9 mouse cellular contexts compared by ENCODE assay signal in genomic region chr13:52535542-52535941, GRCm38 (mm10). TPM values are rescaled to one million over a fixed set of nuclear protein-coding genes. Genes with fewer than 3 reads are reported as not detected.
A peak's percentile ranks its signal among the peaks of the same experiment; 100 is the strongest.
DNase-seq lines count a peak whose midpoint lies in the region; ATAC-seq and TF ChIP-seq lines count a peak whose summit lies in the region.
"Had no signal": no experiment of that assay in that cellular context is flagged by ENCODE, and none has a peak within 500 bp of the region (broad histone marks: within the 10 kb centered on the region; RNA-seq: fewer than 3 reads in every experiment).

No protein-coding gene starts in this region.

- H3K79me2 ChIP-seq in C2C12 (ENCODE audit: control insufficient read depth, insufficient read depth) = no peaks in the 10 kb centered on the region

- no peaks in the 10 kb centered on the region for H3K79me3 ChIP-seq in C2C12 (ENCODE audit: low read depth)

- H3K4me3 ChIP-seq in heart, embryonic 12.5 days = no peak overlapping the region
- no peak overlapping the region for H3K4me3 ChIP-seq in C2C12 (ENCODE audit: insufficient read depth, poor library complexity, severe bottlenecking)
- H3K4me3 ChIP-seq in bone marrow, adult 2 months (replicated peaks; ENCODE audit: control insufficient read depth, low read depth, low read length) = no peak overlapping the region
- H3K4me3 ChIP-seq in embryonic facial prominence, embryonic 14.5 days (ENCODE audit: low read depth, low read length) = no peak overlapping the region
- no peak overlapping the region for H3K4me3 ChIP-seq in midbrain, embryonic 13.5 days (replicated peaks)
- H3K4me3 ChIP-seq in stomach, postnatal 0 days (ENCODE audit: low read depth, low read length) = no peak overlapping the region
- H3K4me3 ChIP-seq: limb, embryonic 13.5 days had no signal

- peak; percentile 18 for TF ChIP-seq CTCF in C2C12 (IDR thresholded peaks at IDR 0.05; ENCODE audit: control insufficient read depth, insufficient read depth, insufficient read length)
- peak; percentile 71 for TF ChIP-seq CTCF in bone marrow, adult 2 months (IDR thresholded peaks at IDR 0.05; ENCODE audit: control insufficient read depth, insufficient read depth, low read length)
- peak; percentile 84 for TF ChIP-seq CTCF in stomach, postnatal 0 days (IDR thresholded peaks at IDR 0.05; ENCODE audit: low read depth)

- H3K4me1 ChIP-seq in heart, embryonic 12.5 days (replicated peaks) = peaks cover 14% of the 10 kb centered on the region
- peaks cover 11% of the 10 kb centered on the region for H3K4me1 ChIP-seq in bone marrow, adult 2 months (ENCODE audit: control insufficient read depth, insufficient read depth, low read length)
- H3K4me1 ChIP-seq in embryonic facial prominence, embryonic 14.5 days (ENCODE audit: control insufficient read depth, insufficient read depth, low read length) = no peaks in the 10 kb centered on the region
- H3K4me1 ChIP-seq in midbrain, embryonic 13.5 days (replicated peaks) = peaks cover under 1% of the 10 kb centered on the region; the same call in 1 of the 2 replicates
- H3K4me1 ChIP-seq in stomach, postnatal 0 days (replicated peaks; ENCODE audit: control insufficient read depth, insufficient read depth) = no peaks in the 10 kb centered on the region
- H3K4me1 ChIP-seq: limb, embryonic 13.5 days had no signal

- WGBS in heart, embryonic 12.5 days = 5% methylated on average over 4 of the region's 4 CpGs
- WGBS in bone marrow, adult 2 months = 7% methylated on average over 4 of the region's 4 CpGs
- 9% methylated on average over 4 of the region's 4 CpGs for WGBS in embryonic facial prominence, embryonic 14.5 days
- 7% methylated on average over 4 of the region's 4 CpGs for WGBS in midbrain, embryonic 13.5 days
- 4% methylated on average over 4 of the region's 4 CpGs for WGBS in stomach, postnatal 0 days

- H3K4me2 ChIP-seq in heart, embryonic 12.5 days = no peak overlapping the region
- no peak overlapping the region for H3K4me2 ChIP-seq in embryonic facial prominence, embryonic 14.5 days (ENCODE audit: low read depth, low read length)
- H3K4me2 ChIP-seq in midbrain, embryonic 13.5 days (replicated peaks) = no peak overlapping the region
- H3K4me2 ChIP-seq in stomach, postnatal 0 days (replicated peaks; ENCODE audit: low read depth) = no peak overlapping the region
- H3K4me2 ChIP-seq: limb, embryonic 13.5 days had no signal

- H3K9ac ChIP-seq in heart, embryonic 12.5 days = no peak overlapping the region
- H3K9ac ChIP-seq in embryonic facial prominence, embryonic 14.5 days (ENCODE audit: low read depth, low read length) = no peak overlapping the region
- no peak overlapping the region for H3K9ac ChIP-seq in midbrain, embryonic 13.5 days (replicated peaks)
- H3K9ac ChIP-seq in stomach, postnatal 0 days (ENCODE audit: low read length) = no peak overlapping the region
- H3K9ac ChIP-seq: limb, embryonic 13.5 days had no signal

- TF ChIP-seq POLR2A in bone marrow, adult 2 months (IDR thresholded peaks at IDR 0.05; ENCODE audit: borderline replicate concordance, control insufficient read depth, low read depth, low read length) = no peak

- peak; percentile 41 to 83 for DNase-seq in heart, adult 18-20 months
- DNase-seq in embryonic facial prominence, embryonic 14.5 days (ENCODE audit: low spot score) = peak; percentile 84
- peak; percentile 51 to 87 for DNase-seq in kidney, postnatal 36 days
- DNase-seq in stomach, postnatal 0 days (ENCODE audit: low spot score) = peak; percentile 74

- no peaks in the 10 kb centered on the region for H3K27me3 ChIP-seq in heart, embryonic 12.5 days (replicated peaks)
- H3K27me3 ChIP-seq in C2C12 (ENCODE audit: control insufficient read depth, insufficient read depth, insufficient read length) = no peaks in the 10 kb centered on the region
- peaks cover under 1% of the 10 kb centered on the region; the same call in 1 of the 2 replicates for H3K27me3 ChIP-seq in embryonic facial prominence, embryonic 14.5 days (replicated peaks; ENCODE audit: control insufficient read depth, insufficient read depth, low read length)
- peaks cover 8% of the 10 kb centered on the region; the same call in 1 of the 2 replicates for H3K27me3 ChIP-seq in midbrain, embryonic 13.5 days
- no peaks in the 10 kb centered on the region for H3K27me3 ChIP-seq in stomach, postnatal 0 days (ENCODE audit: control insufficient read depth, insufficient read depth, low read length)

- no peak for ATAC-seq in heart, embryonic 12.5 days (ENCODE audit: insufficient number of reproducible peaks, low FRiP score)
- peak; percentile 53; the same call in 1 of the 2 replicates for ATAC-seq in embryonic facial prominence, embryonic 14.5 days (ENCODE audit: low read depth)
- ATAC-seq in midbrain, embryonic 13.5 days = 0 out of 2 replicates have a peak, but pooled peaks have one; percentile 10
- ATAC-seq in stomach, postnatal 0 days (ENCODE audit: low FRiP score, low TSS enrichment) = no peak

- H3ac ChIP-seq in C2C12 (ENCODE audit: control insufficient read depth, insufficient read length, low read depth) = no peak overlapping the region

- no peak for TF ChIP-seq EP300 in stomach, postnatal 0 days (optimal IDR thresholded peaks at IDR 0.05)

- H3K27ac ChIP-seq in heart, embryonic 12.5 days (ENCODE audit: poor library complexity, severe bottlenecking) = no peak overlapping the region
- H3K27ac ChIP-seq in bone marrow, adult 2 months (ENCODE audit: control insufficient read depth, insufficient read depth, low read depth, low read length, poor library complexity) = no peak overlapping the region
- no peak overlapping the region for H3K27ac ChIP-seq in embryonic facial prominence, embryonic 14.5 days (replicated peaks; ENCODE audit: low read depth, low read length)
- H3K27ac ChIP-seq in midbrain, embryonic 13.5 days = no peak overlapping the region
- no peak overlapping the region for H3K27ac ChIP-seq in stomach, postnatal 0 days (replicated peaks)
- H3K27ac ChIP-seq: limb, embryonic 13.5 days had no signal

- peaks cover 4% of the 10 kb centered on the region; the same call in 1 of the 2 replicates for H3K9me3 ChIP-seq in heart, embryonic 12.5 days (replicated peaks)
- no peaks in the 10 kb centered on the region for H3K9me3 ChIP-seq in embryonic facial prominence, embryonic 14.5 days (ENCODE audit: control insufficient read depth, low read length)
- H3K9me3 ChIP-seq in midbrain, embryonic 13.5 days = no peaks in the 10 kb centered on the region
- no peaks in the 10 kb centered on the region for H3K9me3 ChIP-seq in stomach, postnatal 0 days (ENCODE audit: control insufficient read depth, low read length)
- H3K9me3 ChIP-seq: limb, embryonic 13.5 days had no signal

- no peaks in the 10 kb centered on the region for H3K36me3 ChIP-seq in heart, embryonic 12.5 days
- H3K36me3 ChIP-seq in C2C12 (ENCODE audit: control insufficient read depth, insufficient read depth) = no peaks in the 10 kb centered on the region
- no peaks in the 10 kb centered on the region for H3K36me3 ChIP-seq in embryonic facial prominence, embryonic 14.5 days (ENCODE audit: control insufficient read depth, insufficient read depth, low read length)
- H3K36me3 ChIP-seq in midbrain, embryonic 13.5 days = no peaks in the 10 kb centered on the region
- no peaks in the 10 kb centered on the region for H3K36me3 ChIP-seq in stomach, postnatal 0 days (ENCODE audit: control insufficient read depth, insufficient read depth, low read length)
- H3K36me3 ChIP-seq: limb, embryonic 13.5 days had no signal

TF ChIP-seq in C2C12, 6 proteins besides CTCF, POLR2A, EP300 and RAD21:
- TF ChIP-seq CEBPB (IDR thresholded peaks at IDR 0.05; ENCODE audit: low read depth) (no peak), MYOD1 (IDR thresholded peaks at IDR 0.05; ENCODE audit: control insufficient read depth, insufficient read length, low read depth) (no peak), MYOG (IDR thresholded peaks at IDR 0.05; ENCODE audit: control insufficient read depth, extremely low read depth, insufficient read length) (no peak), FOSL1 (IDR thresholded peaks at IDR 0.05; ENCODE audit: insufficient read depth, low read length, poor library complexity, severe bottlenecking) (no peak), USF1 (IDR thresholded peaks at IDR 0.05; ENCODE audit: low read depth) (no peak), MAX (IDR thresholded peaks at IDR 0.05) (no peak)

RNA-seq across cellular contexts. Expression of gene Diras2, which starts 4.5 kb away (rescaled TPM):
- under 1 TPM; 0.25 to 0.39 TPM for total RNA-seq in heart, adult 18-20 months (2021)
- polyA plus RNA-seq in heart, embryonic 12.5 days (2016; fragmentation: Nextera tagmentation; extraction: Ambion mirVana) = 1.3 and 1.6 TPM in 2 replicates
- polyA plus RNA-seq in C2C12 (2012; fragmentation: generic; extraction: Trizol) = 0.15 TPM
- polyA plus RNA-seq in bone marrow, adult 2 months (2011; ENCODE audit: insufficient read depth, insufficient read length, low replicate concordance, missing spikeins) = 3.1 and 5.9 TPM in 2 replicates
- 0.67 and 0.80 TPM in 2 replicates for polyA plus RNA-seq in embryonic facial prominence, embryonic 14.5 days (2014; fragmentation: Nextera tagmentation; extraction: Ambion mirVana)
- polyA plus RNA-seq in midbrain, embryonic 13.5 days (2015; fragmentation: Nextera tagmentation; extraction: Ambion mirVana) = 1.6 and 1.8 TPM in 2 replicates
- polyA plus RNA-seq in stomach, postnatal 0 days (2015; fragmentation: Nextera tagmentation; extraction: Ambion mirVana) = 0.31 and 0.39 TPM in 2 replicates

RNA-seq across cellular contexts. Expression of gene Syk, which starts 47.4 kb away (rescaled TPM):
- total RNA-seq in heart, adult 18-20 months (2021) = 10 to 100 TPM; 16.1 to 21.1 TPM
- 8.7 and 8.8 TPM in 2 replicates for polyA plus RNA-seq in heart, embryonic 12.5 days (2016; fragmentation: Nextera tagmentation; extraction: Ambion mirVana)
- polyA plus RNA-seq in C2C12 (2012; fragmentation: generic; extraction: Trizol) = 0.50 TPM
- polyA plus RNA-seq in bone marrow, adult 2 months (2011; ENCODE audit: insufficient read depth, insufficient read length, low replicate concordance, missing spikeins) = 52.8 and 120 TPM in 2 replicates
- polyA plus RNA-seq in embryonic facial prominence, embryonic 14.5 days (2014; fragmentation: Nextera tagmentation; extraction: Ambion mirVana) = 3.2 and 3.5 TPM in 2 replicates
- 1.1 and 1.5 TPM in 2 replicates for polyA plus RNA-seq in midbrain, embryonic 13.5 days (2015; fragmentation: Nextera tagmentation; extraction: Ambion mirVana)
- 1.7 and 1.9 TPM in 2 replicates for polyA plus RNA-seq in stomach, postnatal 0 days (2015; fragmentation: Nextera tagmentation; extraction: Ambion mirVana)

Comparison
In these comparisons a context has a peak if more than half of its experiments do, and no peak if none do; other contexts are left out.
1. ATAC-seq: peak in embryonic facial prominence, embryonic 14.5 days (single experiment) and midbrain, embryonic 13.5 days (single experiment); none in heart, embryonic 12.5 days (single experiment) and stomach, postnatal 0 days (single experiment).
2. CTCF ChIP-seq: peak in every context shown above with its lines; median percentile 84 in stomach, postnatal 0 days; 71 in bone marrow, adult 2 months; 18 in C2C12.
3. Peak in every context shown above with its lines, with median percentiles within 50 percentile points of each other: DNase-seq.